Mouse (Mus musculus): ENCODE measurements at regions not wholly inside any gene's neighbourhood (a gene's known extent, or its start where the extent isn't known, plus 50 kb on each side); places are given as distances from the start of the nearest gene placed in this dataset.

GRCm38 (mm10) chr7:115290801-115291417 is 547.4 kb downstream of the Insc start:
- no peak for DNase-seq (ENCODE audit: low spot score in 2 of 2)

GRCm38 (mm10) chr7:115294655-115295230 is 551.2 kb downstream of the Insc start:
- DNase-seq (ENCODE audit: low spot score in 2 of 2), result no peak

- no peak for DNase-seq (ENCODE audit: low spot score in 2 of 2)
These were observed 556.7 kb downstream of the Insc start for GRCm38 (mm10) chr7:115300241-115300640.

- DNase-seq (ENCODE audit: low spot score in 2 of 2), result no peak
These were observed 564.9 kb downstream of the Insc start for GRCm38 (mm10) chr7:115308377-115308776.

- DNase-seq (ENCODE audit: low spot score in 2 of 2), result no peak
These were observed 567.1 kb downstream of the Insc start for GRCm38 (mm10) chr7:115310400-115311225.

- DNase-seq (ENCODE audit: low spot score in 2 of 2), result no peak
These were observed 576.0 kb downstream of the Insc start for GRCm38 (mm10) chr7:115319504-115319903.

- no peak for DNase-seq (ENCODE audit: low spot score in 2 of 2)
These were observed 579.5 kb downstream of the Insc start for GRCm38 (mm10) chr7:115322989-115323388.

- DNase-seq (ENCODE audit: low spot score in 2 of 2), result no peak
These were observed 584.8 kb downstream of the Insc start for GRCm38 (mm10) chr7:115328300-115328699.

GRCm38 (mm10) chr7:115331698-115332097 is 588.2 kb downstream of the Insc start:
- DNase-seq (ENCODE audit: low spot score in 2 of 2), result no peak

- DNase-seq (ENCODE audit: low spot score in 2 of 2), result no peak
These were observed 589.6 kb downstream of the Insc start for GRCm38 (mm10) chr7:115333046-115333577.

GRCm38 (mm10) chr7:115335051-115335450 is 591.6 kb downstream of the Insc start:
- no peak for DNase-seq (ENCODE audit: low spot score in 2 of 2)

GRCm38 (mm10) chr7:115340155-115340554 is 596.7 kb downstream of the Insc start:
- no peak for DNase-seq (ENCODE audit: low spot score in 2 of 2)

- no peak for DNase-seq (ENCODE audit: low spot score in 2 of 2)
These were observed 597.5 kb downstream of the Insc start for GRCm38 (mm10) chr7:115341007-115341406.

GRCm38 (mm10) chr7:115345749-115346148 is 602.3 kb downstream of the Insc start:
- DNase-seq (ENCODE audit: low spot score in 2 of 2), result no peak

GRCm38 (mm10) chr7:115358711-115359110 is 615.2 kb downstream of the Insc start:
- DNase-seq (ENCODE audit: low spot score in 2 of 2), result no peak

GRCm38 (mm10) chr7:115360142-115360541 is 616.6 kb downstream of the Insc start:
- DNase-seq (ENCODE audit: low spot score in 2 of 2), result no peak

GRCm38 (mm10) chr7:115362117-115362516 is 618.6 kb downstream of the Insc start:
- no peak for DNase-seq (ENCODE audit: low spot score in 2 of 2)

- DNase-seq (ENCODE audit: low spot score in 2 of 2), result peak in 1 of 2 experiments; percentile 3
These were observed 623.4 kb downstream of the Insc start for GRCm38 (mm10) chr7:115366910-115367309.

- DNase-seq (ENCODE audit: low spot score in 2 of 2), result no peak
These were observed 627.6 kb downstream of the Insc start for GRCm38 (mm10) chr7:115371143-115371542.

GRCm38 (mm10) chr7:115372921-115373320 is 629.4 kb downstream of the Insc start:
- no peak for DNase-seq (ENCODE audit: low spot score in 2 of 2)

GRCm38 (mm10) chr7:115373781-115374533 is 630.5 kb downstream of the Insc start:
- no peak for DNase-seq (ENCODE audit: low spot score in 2 of 2)

GRCm38 (mm10) chr7:115376067-115376466 is 632.6 kb downstream of the Insc start:
- DNase-seq (ENCODE audit: low spot score in 2 of 2), result no peak
